Mouse (Mus musculus): ENCODE results near the gene Atp6v0c.

GRCm38 (mm10) chr17:24205284-24205888 is 35.9 kb upstream of the Atp6v0c start, which contains the start of gene Tbc1d24:
- TF ChIP-seq CTCF (IDR thresholded peaks at IDR 0.05; ENCODE audit: low read depth) (no peak), EP300 (IDR thresholded peaks at IDR 0.05; ENCODE audit: low read depth) (no peak)

Measured in liver, embryonic 14.5 days (tissue).